Mouse (Mus musculus) megakaryocyte-erythroid progenitor cell, adult 5-6 weeks (primary cell): ENCODE results near the gene Bicra. TPM values are rescaled to one million over a fixed set of nuclear protein-coding genes. Genes with fewer than 3 reads are reported as not detected.

Source experiments
- ATAC-seq: replicated peaks from 2 replicates; pipeline ENCODE4 v1.8.0; 2016; ENCODE audit warnings: mild to moderate bottlenecking, inconsistent platforms; ENCODE audit not compliant: severe bottlenecking, poor library complexity, low FRiP score, low TSS enrichment
- total RNA-seq, 2 experiments: library from RNA; stranded (forward) in 1 of 2; stranded (reverse) in 1 of 2; fragments of 200-1000, 215-1000 nt in 1 of 2; fragments of >200 nt in 1 of 2; fragmentation: Nextera tagmentation in 1 of 2; gene quantifications; 2 replicates each; pipeline ENCODE4 v1.2.3; 2014 to 2017

Gene Bicra
- total RNA-seq, 2 experiments from 2014 or later: 1.8 to 12.6 TPM

DNA sequence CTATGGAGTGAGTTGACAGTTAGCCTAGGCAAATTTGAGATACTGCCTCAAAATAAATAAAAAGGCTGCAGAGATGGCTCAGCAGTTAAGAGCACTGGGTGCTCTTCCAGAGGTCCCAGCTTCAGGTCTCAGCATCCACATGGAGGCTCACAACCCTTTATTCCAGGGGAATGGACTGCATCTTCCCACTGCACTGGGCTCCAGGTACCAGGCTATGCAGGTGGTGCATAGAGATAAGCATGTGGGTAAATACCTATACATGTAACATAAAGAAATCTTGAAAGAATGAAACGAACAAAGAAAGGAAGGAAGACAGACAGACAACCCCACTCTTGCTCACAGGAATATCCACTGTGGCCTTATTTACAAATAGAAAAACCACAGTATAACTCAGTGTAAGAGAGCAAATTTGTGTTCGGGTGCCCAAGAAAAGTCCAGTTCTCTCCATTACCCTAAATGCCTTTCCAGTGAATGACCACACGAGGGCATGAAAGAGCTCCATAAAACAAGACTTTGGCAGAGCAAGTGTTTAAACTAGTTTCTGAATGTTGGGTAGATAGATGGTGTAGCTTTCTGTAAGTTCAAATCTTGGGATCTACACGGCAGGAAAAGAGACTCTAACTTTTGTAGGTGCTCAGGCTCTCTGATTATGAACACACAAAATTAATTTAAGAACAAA lies 64.9 kb downstream of the Bicra start:
- peak; percentile 61; the same call in 1 of the 2 replicates for ATAC-seq

DNA sequence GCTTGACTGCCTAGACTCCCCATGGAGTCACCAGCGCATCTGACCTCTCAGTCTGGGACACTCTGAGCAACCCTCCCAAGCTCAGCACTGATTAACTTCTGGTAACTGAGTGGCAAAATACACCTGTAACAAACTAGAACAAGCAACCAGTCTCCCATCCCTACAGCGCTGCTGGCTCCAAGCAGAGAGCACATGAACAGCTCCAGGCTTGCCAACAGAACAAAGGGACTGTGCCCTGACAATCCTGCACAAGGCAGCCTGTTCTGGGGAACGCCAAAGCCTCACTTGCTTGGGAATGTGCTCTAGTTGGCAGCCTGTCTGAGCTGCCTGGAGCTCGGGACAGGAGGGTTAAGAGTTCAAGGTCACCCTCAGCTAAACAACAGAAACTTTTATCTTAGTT lies 66.2 kb downstream of the Bicra start:
- ATAC-seq: no peak

DNA sequence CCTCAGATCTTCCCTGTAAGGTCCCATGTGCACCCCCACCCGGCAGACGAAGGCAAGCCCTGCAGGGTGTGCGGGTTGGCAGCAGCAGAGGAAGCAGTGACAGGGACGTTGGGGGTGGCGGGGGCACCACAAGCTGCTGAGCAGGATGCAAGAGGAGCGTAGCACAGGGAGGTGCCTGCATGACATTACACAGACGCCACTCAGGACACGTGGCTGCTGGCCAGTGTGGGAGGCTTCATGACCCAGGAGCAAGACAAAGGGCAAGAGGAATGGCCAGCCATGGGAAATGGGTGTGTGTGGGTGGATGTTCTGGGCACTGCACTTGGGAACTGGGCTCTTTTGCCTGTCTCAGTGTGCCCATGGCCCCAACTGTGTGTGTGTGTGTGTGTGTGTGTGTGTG lies 67.5 kb downstream of the Bicra start:
- no peak for ATAC-seq

DNA sequence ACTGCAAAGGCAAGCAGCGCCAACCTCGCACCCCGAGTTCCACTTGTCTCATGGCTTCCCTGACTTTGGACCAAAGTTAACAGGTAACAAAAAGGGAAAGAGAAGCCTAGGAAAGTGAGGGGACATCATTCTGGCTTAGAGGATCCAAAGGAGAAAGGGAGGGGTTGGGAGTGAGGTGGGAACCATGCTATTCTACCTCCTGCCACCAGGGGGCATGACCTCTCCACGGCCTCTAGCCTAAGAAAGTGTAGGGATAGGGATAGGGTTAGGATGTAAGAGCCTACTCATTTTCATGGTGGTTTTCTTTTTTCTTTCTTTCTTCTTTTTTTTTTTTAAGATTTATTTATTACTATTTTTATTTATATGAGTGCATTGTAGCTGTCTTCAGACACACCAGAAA lies 71.8 kb downstream of the Bicra start:
- peak; percentile 63 for ATAC-seq

DNA sequence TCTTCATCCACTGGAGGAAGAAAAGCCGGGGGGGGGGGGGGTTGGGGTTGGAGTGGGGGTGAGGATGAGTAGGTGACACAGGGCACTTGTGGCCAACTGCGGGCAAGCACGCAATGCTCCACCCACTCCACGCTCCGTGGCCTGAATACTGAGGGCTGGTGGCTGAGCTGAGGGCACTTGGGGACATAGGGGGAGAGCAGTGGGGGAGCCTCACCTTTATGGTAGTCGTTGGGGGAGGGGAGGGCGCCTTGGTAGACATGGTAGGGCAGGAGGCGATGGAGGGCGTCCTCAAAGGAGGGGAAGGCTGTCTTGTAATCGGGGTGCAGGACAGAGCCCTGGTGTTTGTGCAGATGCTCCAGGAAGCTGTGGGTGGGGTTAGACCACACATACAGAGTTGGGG lies 72.3 kb downstream of the Bicra start:
- ATAC-seq: no peak

DNA sequence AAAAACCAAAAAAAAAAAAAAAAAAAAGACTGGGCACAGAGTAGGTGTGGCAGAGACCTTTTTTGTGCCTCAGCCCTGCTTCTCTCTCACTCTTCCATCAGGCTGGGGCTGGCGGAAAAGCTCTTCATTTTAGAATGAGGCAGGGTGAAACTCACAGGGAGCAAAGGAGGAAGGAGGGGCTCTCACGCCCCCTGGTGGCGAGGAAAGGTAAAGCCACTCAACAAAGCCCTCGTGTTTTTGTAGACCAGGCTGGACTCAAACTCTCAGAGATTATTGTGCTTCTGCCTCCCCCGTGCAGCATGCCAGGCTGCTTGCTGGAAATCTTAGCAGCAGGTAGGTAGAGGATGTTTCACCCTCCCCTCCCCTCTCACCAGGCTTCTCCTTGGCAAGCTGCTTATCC lies 73.0 kb downstream of the Bicra start:
- ATAC-seq: 0 out of 2 replicates have a peak, but pooled peaks have one; percentile 29

DNA sequence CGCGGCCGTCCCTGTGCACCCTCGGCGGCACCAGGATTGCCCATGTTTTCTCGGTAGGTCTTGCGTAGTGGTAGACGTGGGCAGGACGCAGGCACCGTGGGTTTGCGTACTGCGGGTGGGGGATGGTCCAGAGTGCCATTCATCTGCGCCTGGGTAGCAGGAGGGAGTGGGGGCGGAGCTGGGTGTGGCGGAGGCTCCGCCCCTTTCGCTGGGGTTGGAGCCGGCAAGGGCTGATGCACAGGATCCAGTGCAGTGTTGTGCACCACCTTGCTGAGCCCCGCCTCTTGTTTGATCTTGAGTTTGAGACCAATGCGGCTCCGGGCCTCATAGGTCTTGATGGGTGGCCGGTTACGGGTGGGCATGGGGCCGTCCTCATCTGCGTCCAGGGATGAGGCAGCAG lies 75.5 kb downstream of the Bicra start:
- ATAC-seq: no peak

DNA sequence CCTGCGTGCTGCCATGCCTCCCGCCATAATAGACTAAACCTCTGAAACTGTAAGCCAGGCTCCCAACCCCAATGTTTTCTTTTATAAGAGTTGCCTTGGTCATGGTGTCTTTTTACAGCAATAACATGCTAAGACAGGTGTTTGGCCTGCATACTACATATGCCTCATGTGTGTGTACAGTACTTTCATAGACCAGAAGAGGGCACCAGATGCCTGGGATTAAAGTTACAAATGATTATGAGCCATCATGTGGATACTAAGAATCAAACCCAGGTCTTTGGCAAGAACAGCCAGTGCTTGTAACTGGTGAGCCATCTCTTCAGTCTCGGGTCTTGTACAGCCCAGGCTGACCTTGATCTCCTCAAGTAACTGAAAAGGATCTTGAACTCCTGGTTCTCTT lies 78.0 kb downstream of the Bicra start:
- ATAC-seq: no peak

DNA sequence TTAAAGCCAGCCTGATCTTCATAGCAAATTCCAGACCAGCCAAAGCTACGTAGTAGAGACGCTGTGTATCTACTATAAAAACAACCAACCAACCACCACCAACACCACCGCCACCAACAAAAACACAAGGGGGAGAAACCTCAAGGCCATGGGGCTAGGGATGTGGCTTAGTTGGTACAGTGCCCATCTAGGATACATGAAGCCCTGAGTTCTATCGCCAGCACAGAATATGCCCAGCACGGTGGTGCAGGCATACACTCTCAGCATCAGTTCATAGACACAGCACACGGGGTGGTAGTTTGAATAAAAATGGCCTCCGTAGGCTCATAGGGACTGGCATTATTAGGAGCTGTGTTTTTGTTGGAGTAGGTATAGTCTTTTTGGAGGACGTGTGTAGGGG lies 79.4 kb downstream of the Bicra start:
- no peak for ATAC-seq

DNA sequence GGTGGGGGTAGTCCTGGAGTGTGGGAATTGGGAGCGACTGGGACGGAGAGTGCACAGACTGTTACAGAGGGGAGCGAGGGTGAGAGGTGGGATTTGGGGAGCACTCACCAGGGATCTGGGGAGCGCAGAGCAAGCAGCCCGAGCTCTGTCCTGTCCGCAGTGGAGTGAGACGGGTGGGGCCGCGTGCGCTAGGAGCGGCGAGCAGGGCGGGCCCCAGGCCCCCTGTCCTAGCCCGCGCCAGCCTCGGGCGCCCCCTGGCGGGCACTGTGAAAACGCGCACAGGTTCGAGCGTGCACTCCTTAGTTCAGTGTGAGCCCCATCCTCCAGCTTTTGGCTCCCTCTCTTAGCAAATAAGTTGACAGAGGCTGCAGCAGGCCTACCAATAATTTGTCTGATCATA lies 80.4 kb downstream of the Bicra start, which contains the start of gene Ehd2:
Gene Ehd2 (minus strand): TSS at position 256 of the 400 bp plus-strand sequence.
- ATAC-seq: peak; percentile 79

DNA sequence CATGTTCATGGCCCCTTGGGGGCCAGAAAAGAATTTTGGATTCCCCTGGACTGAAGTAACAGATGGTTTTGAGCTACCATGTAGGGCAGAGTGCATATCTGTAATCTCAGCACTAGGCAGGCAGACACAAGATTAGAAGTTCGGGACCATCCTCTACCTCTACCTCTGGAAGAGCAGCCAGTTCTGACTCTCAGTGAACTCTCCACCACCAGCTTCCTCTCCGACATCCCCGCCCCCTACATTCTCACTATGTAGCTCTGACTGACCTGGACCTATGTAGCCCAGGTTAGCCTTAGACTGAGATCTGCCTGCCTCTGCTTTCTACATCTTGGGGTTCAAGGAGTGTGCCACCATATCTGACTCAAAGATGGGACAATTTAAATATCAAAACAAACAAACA lies 81.2 kb downstream of the Bicra start:
- no peak for ATAC-seq

DNA sequence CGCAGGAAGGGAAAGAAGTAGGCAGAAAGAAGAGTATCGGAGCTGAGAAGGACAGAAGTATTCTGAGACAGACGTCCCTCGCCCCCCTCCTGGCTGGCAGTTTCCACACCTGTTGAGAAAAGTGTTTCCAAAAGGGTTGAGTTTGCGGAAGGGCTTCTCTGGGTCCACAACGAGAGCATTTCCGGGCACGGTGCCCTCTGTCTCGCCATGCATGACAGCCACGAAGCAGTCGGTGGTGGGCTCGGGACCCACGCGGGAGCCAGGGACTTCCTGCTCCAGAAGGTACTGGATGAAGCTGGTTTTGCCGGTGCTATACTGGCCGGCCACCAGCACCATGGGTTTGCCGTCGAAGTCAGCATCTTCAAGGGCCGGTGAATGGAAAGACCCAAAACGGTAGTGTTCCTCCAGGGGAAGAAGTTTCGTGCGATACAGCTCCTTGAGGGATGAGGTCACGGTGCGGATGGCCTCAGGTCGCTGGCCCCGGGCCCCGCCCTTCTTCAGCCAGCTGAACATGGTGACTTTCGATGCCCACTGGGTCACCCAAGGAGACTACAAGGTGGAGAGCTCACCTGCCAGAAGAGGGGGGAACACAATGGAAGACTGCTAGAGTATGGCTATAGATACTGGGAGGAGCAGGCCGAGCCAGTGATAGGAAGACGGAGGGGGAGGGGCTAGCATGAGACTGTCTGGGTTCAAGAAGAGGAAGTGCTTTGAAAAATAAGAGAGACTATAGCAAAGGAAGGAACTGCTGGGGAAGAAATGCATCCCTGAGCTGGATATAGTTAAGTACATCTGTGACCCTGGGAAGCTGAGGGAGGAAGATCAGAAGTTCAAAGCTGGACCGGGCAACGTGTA lies 83.7 kb downstream of the Bicra start:
- ATAC-seq: no peak

DNA sequence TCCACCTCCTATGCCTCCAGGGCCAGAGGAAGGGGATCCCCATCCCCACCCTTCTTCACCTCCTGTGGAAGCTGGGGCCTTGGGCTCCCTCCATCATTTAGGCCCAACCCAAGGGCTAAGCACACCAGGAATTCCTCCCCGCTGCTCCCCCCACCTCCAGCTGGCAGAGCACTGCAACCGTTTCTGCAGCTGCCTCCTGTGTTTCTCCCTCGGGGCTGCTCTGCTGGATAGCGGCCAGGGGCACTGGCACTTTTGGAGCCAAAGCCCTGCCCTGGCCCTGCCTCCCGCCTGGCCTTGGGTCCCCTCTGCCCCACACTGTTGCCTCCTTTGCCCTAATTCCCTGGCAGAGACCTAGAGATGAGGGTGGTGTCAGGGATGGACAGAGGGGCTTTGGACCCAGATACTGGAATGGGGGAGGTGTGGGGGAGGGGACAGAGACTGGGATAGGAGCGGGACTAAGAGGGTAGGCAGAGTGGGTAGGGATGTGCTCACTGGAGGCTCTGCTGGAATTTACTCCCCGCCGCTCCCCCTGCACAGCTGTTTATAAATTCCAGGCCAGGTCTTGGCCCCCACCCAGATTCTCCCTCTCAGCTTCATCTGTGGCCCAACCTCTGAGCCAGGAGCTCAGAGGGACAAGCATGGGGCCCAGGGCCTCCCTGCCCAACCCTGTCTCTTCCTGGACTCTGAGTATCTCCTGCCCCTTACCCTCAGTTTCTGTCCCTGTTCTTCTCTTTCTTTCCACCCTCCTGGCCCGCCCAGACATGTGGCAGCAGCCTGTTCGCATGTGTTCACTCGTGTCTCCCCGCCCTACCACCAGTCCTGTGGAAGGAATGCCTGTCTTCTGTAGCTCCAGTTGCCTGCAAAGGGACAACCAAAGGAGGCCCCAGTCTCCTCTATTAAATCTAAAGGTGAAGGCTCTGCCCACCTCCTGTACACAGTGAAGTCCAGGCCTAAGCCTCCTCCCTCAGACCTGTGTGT lies 85.1 kb downstream of the Bicra start:
- peak; percentile 58 for ATAC-seq

DNA sequence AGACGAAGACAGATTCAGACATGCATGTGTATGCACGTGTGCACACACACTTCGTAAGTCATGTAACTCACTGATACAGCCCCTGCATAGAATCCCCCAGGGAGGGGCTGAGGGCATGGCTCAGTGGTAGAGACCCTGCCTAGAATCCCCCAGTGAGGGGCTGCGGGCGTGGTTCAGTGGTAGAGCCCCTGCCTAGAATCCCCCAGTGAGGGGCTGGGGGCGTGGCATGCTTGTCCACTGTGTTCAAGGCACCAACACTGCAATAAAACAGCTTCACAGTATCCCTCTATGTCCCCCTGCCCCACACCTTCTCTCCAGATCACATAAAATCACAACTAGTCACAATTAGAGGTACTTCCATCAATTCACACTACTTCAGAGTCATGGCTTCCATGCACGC lies 85.9 kb downstream of the Bicra start:
- ATAC-seq: no peak

DNA sequence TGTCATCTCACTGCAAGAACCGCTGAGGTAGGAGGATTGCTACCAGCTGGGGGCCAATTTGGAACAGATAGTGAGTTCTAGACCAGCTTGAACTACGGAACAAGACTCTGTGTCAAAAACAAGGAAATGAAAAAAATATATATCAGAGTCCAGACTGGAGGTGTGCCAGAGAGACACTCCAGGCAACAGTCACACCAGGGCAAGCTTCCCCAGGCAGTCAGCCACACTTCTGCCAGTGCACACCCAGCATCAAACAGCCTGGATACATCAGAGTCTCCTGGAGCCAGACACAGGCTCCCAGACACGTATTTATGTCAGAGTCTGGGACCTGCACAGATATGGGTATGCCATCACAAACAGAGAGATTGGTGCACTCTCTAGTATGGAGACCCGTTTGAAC lies 86.5 kb downstream of the Bicra start:
- no peak for ATAC-seq

DNA sequence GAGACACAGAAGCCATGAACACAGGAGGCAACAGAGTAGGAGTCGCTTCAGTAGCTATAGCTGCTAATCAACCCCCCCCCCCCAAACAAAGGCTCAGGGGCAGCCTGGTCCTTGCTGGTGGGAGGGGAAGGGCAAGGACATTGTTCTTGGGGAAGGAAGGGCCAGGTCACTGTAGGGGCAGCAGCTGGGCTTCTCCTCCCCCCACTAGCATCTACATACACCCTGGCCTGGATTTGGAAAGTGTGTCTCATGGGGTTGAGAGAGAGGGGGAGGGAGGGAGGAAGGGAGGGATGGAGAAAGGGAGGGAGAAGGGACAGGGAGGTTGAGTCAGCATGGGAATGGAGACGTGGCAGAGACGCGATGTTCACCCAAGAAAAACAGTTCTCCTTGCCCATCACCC lies 87.0 kb downstream of the Bicra start:
- ATAC-seq: no peak

DNA sequence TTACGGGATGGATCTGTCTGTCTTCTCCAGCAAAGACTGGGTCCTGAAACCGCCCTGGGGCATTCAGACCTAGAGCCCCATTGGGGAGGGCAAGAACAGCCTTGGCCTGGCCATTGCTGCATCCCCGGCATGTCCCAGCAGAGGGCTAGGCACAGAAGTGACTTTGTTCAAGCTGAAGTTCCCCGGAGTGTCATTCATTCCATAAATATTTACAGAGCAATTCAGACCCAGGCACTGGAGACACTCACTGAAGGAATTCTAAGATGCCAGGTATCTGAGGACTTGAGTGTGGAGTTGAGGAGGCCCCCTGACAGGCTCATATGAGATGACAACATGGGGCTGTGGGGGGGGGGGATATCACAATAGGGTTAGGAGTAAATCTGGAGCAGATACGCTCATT lies 91.6 kb downstream of the Bicra start:
- ATAC-seq: no peak

DNA sequence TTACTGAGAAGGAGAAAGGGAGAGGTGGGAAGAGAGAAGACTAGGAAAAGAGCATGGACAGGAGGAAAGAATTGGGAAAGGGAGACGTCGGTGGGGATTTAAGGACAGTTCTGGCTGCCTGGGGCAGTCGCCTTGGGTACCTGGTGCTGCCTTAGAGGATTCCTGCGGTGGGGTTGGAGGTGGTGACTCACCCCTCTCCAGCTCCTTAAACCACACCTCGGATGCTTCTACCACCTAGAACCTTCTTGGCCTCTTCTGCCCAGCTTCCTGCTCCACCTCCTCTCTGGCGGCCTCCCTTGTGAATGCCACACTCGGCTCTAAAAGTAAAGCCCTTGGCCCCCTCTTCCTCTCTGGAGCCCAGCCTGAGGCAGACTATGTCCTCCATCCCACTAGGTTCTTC lies 92.2 kb downstream of the Bicra start:
- ATAC-seq: no peak

DNA sequence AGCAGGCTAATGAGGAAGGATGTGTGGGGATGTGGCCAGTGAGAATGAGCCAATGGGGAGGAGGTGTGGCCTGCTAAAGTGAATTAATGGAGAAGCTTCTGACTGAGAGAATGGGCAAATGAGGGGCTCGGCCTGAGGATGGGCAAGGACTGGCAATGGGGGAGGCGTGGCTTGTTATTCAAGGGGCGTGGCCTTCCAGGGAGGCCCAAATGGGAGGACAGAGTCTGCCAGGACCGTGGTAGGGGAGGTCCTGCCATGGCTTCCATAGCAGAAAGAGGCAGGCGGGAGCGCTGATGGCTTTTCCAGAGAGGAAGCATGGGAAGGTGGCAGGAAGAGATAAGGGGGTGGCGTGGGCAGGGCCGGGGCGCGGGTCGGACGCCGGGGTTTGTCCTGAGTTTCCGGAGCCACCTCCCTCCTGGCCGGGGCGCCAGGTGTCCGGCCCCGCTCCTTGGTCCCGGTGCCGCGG lies 92.7 kb downstream of the Bicra start:
- ATAC-seq: peak; percentile 41

DNA sequence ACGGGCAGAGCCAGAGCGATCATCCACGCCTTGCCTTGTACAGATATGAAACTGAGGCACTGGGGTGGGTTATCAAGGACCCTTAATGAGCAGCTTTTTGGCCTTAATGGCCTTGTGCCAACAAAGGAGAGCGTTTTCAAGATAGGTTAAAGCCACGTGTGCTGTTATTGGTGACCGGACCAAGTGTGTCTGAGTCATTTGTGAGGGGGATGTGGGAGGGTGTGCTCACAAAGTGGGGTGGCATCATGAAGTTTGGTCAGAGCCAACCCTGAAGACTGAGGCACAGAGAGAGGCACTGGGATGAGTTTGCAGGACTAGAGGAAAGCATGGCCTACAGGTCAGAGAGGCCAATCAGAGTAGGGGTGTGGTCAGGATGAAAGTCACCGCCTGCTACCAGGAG lies 93.3 kb downstream of the Bicra start:
- ATAC-seq: peak; percentile 37
